Mouse (Mus musculus) 416B (cell line): ENCODE data around the gene Camkk1.
A peak's percentile ranks its signal among the peaks of the same experiment; 100 is the strongest.

ENCODE experiments used
- DNase-seq: peaks from one replicate; pipeline ENCODE4 v3.0.0; 2011; ENCODE audit warnings: low read depth

Camkk1 gene

GRCm38 (mm10) chr11:73057701-73058100 is 38.9 kb downstream of the Camkk1 start:
- no peak for DNase-seq

GRCm38 (mm10) chr11:73059630-73060029 is 40.8 kb downstream of the Camkk1 start:
- DNase-seq, result no peak

DNA sequence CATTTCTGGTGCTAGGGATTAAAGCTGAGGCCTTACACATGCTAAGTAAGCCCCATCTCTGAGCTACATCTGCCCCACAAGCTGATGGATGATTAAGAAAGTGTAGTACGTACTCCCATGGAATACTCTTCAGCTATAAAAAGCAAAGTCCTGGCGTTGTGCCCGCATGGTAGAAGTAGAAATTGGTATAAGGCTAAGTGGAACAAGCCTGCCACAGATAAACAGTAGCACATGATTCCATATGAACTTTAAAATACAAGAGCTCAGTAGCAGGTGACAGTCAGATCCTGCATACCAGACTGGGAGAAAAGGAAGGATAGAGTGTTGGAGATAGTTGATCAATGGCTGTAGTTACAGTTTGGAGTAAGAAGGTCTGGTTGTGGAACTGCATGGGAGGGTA is 42.6 kb downstream of the Camkk1 start:
- no peak for DNase-seq

DNA sequence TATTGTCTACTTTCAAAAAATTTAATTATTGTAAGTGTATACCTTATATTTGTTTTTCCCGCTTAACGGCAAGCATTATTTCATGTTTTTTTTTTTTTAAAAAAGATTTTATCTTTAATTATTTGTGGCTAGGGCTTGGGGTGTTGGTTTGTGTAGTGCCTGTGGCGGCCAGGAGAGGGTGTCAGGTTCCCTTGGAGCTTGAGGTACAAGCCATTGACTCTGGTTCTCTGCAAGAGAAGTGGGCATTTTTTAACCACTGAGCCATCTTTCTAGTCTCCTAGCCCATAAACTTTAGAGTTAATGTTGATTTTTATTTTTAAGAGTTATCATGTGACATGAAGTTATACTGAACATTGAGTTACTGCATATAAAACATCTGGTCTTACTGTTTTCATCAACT is 53.0 kb downstream of the Camkk1 start:
- peak; percentile 59 for DNase-seq

DNA sequence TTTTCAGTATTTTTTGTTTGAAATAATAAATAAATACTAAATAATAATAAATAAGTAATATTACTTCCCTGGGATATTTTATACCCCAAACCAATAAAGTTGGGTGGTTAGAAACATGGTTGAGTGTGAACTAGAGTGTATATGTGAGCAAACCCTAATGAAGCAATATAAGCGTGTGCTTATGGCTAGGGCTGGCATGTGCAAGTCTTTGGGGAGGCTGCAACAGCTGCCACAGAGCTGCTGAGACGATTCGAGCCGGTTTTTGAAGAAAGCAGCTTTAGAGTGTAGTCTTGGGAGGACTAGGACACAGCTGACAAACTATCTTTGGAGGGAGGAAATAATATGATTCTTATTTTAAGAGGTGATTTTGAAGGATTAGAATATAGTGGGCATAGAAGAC is 57.5 kb downstream of the Camkk1 start:
- DNase-seq, result no peak

DNA sequence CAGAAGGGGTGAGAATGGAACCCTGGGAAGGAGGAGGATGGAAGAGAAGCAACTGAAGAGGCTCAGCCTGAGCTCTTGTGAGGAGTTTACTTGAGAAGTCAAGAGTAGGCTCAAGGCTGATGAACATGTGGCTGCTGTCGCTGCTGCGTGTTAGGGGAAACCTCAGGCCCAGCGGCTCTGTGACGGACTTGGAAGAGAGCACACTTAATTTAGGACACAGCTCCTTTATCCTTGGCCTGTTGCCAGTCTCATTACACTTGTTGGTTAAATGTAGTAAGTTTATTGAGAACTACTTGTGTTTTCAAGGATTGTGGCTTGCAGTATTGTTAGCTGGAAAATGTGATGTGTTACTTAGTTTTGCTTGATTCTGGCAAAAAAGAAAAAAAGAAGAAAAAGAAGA is 57.9 kb downstream of the Camkk1 start:
- no peak for DNase-seq

DNA sequence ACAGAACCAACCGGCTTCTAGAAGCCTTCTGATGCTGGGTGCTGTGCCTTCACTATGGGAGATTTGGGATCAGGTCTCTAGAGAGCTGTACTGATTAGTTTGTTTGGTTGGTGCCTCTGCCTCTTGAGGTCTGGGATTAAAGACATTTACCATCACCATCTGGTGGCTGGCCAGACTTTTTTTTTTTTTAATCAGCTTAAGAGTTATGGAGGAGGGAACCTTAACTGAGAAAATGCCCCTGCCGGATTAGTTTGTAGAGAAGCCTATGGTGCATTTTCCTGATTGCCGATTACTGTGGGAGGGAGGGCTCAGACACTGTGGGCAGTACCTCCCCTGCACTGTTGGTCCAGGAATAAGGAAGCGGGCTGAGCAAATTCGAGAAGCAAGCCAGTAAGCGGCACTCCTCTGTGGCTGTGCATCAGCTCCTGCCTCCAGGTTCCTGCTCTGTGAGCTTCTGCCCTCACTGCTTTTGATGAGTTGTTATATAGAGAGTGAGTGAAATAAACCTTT is 58.5 kb downstream of the Camkk1 start:
- no peak for DNase-seq

DNA sequence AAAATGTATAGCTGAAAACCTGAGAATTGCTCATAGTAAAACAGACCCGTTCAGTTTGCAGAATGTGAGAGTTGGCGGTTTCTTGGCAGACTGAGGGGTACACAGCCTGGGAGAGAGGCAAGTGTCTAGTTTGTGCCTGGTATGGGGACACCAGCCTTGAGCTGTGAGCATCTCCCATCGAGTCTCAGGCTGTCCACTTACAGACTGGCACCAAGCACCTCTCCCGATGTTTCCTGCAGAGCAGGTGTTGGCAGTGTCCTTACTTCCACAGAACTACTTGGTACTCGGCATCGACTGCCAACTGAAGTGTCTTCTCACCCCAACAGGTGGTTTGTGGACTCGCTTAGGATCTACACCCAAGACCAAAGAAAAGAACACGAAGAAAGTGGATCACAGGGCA is 59.8 kb downstream of the Camkk1 start:
- DNase-seq, result no peak

GRCm38 (mm10) chr11:73080306-73080705 is 61.5 kb downstream of the Camkk1 start:
- DNase-seq, result no peak

DNA sequence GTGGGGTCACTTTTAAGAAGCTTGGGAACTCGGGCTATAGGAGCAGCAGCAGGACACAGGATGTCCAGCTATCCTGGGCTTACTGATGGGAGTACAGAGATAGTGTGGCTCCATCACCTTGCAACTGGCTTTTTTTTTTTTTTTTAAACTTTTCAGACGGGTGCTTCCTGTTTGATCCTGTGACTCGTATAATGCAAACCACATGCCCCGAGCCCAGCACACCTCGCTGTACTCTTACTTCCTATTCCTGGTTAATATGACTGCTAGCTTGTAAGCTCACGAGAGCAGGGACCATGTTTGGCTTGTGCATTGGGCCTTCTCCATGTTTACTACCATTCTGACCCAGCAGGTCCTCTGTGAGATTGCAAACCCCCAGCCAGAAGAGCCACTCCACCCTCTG is 65.5 kb downstream of the Camkk1 start:
- DNase-seq, result peak; percentile 83

GRCm38 (mm10) chr11:73084804-73085231 is 66.0 kb downstream of the Camkk1 start:
- no peak for DNase-seq

DNA sequence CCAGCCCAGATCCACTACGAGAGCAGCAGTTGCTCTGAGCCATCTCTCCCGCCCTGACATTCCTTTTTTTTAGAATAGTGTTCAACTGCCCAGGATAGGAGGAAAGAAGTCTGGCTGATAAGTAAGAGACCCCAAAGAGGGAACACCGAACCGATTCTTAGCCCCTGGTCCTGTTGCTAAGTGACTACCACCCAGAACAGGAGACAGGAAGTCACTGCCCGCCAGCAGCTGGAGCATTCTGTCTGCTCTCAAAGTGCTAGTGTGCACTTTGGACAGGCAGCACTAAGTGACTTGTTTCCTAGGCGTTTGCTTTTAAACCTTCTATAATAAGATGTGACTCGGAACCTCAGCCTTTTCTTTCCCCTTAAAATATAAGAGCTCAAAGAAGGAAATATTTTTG is 66.6 kb downstream of the Camkk1 start:
- DNase-seq, result no peak

DNA sequence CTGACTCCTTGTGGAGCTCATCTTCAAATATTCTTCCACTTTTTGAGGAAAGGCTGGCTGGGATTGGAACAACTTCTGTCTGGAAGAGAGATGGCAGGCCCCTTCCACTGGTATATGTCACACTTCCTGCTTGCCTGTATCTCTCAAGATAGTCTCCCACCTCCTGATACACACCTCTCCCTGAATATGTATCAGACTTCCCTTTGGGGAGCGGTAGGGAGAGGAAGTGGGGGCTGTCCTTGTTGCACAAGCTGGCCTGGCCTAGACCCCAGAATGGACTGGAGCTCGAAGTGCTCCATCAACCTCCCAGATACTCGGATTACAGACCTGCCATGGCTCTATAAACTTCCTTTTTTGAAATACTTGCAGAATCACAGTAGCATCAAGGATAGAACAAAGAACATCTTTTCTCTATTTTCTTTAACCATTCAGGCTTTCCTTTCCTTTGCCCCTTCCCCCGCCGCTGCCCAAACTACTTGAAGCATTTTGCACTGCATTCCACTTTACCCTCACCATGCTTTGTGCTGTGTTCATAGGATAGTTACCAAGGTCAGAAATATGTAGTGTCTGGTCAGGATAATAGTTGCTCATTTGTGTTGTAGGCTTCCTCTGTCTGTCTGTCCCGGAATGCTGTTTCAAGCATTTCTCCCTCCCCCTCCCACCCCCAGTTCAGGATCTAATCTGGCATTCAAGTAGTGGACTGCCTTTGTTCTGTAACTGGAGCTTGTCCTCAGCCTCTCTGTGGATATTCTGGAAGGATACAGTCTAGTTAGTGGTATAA is 69.1 kb downstream of the Camkk1 start:
- peak; percentile 40 for DNase-seq

GRCm38 (mm10) chr11:73090283-73090682 is 71.5 kb downstream of the Camkk1 start, which contains the start of gene Itgae:
TSS of gene Itgae (plus strand) at chr11:73090583.
- no peak for DNase-seq

DNA sequence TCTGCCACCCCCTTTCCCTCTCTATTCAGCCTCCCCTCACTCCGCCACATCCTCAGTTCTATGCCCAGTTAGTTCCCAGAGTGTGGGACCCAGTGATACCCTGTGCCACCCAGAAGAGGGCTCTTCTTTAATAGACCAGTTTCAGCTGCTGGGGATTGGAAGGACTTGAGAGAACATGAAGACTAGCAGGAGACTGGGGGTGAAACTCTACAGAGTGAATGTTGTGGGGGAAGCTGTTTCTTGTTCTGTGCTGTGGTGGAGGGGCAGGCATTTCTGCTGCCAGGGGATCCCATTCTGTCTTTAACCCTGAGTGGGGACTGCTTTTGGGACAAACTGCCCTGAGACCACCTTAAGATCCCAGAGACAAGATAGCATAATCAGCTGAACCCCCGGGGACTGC is 72.0 kb downstream of the Camkk1 start:
- DNase-seq, result no peak
